Mouse (Mus musculus) cortical plate, adult 2 months (tissue): ENCODE measurements at regions not wholly inside any gene's neighbourhood (a gene's known extent, or its start where the extent isn't known, plus 50 kb on each side); places are given as distances from the start of the nearest gene placed in this dataset.

Experiments used
- CTCF ChIP-seq: fragments of 200-500 bp; IDR thresholded peaks from 2 replicates; pipeline ENCODE4 v1.5.1; 2011; ENCODE audit warnings: mild to moderate bottlenecking, control low read depth, low read length; ENCODE audit not compliant: insufficient read depth; ENCODE audit errors: extremely low read depth
- POLR2A ChIP-seq: fragments of 200-500 bp; IDR thresholded peaks from 2 replicates; pipeline ENCODE4 v1.6.1; 2011; ENCODE audit warnings: mild to moderate bottlenecking, low read length, control low read depth; ENCODE audit not compliant: insufficient read depth; ENCODE audit errors: extremely low read depth

GRCm38 (mm10) chr3:53984743-53985550 lies 121.3 kb upstream of the Ufm1 start:
- no peak for TF ChIP-seq CTCF
- TF ChIP-seq POLR2A: no peak
